ENCODE assay signal across 13 mouse cellular contexts in genomic region chr10:89434509-89435210, GRCm38 (mm10). TPM values are rescaled to one million over a fixed set of nuclear protein-coding genes. Genes with fewer than 3 reads are reported as not detected.
DNase-seq lines count a peak whose midpoint lies in the region; ATAC-seq and TF ChIP-seq lines count a peak whose summit lies in the region.
"Had no signal": no experiment of that assay in that cellular context is flagged by ENCODE, and none has a peak within 500 bp of the region (broad histone marks: within the 10 kb centered on the region; RNA-seq: fewer than 3 reads in every experiment).

No protein-coding gene starts in this region.

- intact Hi-C loops in left cerebral cortex, postnatal 10 days (cut with DNase I), result no loop called here

- H3K27ac ChIP-seq in ES-E14 (ENCODE audit: insufficient read depth, low read depth, low read length, poor library complexity, severe bottlenecking), result no peak overlapping the region
- no peak overlapping the region for H3K27ac ChIP-seq in forebrain, postnatal 0 days (ENCODE audit: low read depth, low read length)
- H3K27ac ChIP-seq in midbrain, embryonic 13.5 days, result no peak overlapping the region
- no peak overlapping the region for H3K27ac ChIP-seq in cerebellum, adult 2 months (ENCODE audit: insufficient read depth, low read length)
- H3K27ac ChIP-seq: heart, embryonic 13.5 days had no signal

- in situ Hi-C loops in ES-E14 (cut with MboI; ENCODE audit: low sequenced_read_pairs in 2 of 2, unreplicated experiment in 2 of 2), result no loop called here

- no peak for TF ChIP-seq CTCF in forebrain, postnatal 0 days (IDR thresholded peaks at IDR 0.05; ENCODE audit: low read depth)
- no peak for TF ChIP-seq CTCF in cerebellum, adult 2 months (IDR thresholded peaks at IDR 0.05; ENCODE audit: borderline replicate concordance, insufficient read depth, low read depth, low read length)

- no peaks in the 10 kb centered on the region for H3K9me3 ChIP-seq in ES-E14 (ENCODE audit: control insufficient read depth, insufficient read depth, low read depth, low read length)
- H3K9me3 ChIP-seq in forebrain, postnatal 0 days (ENCODE audit: low read length), result no peaks in the 10 kb centered on the region
- H3K9me3 ChIP-seq in midbrain, embryonic 13.5 days, result no peaks in the 10 kb centered on the region
- H3K9me3 ChIP-seq: heart, embryonic 13.5 days had no signal

- H3K27me3 ChIP-seq in forebrain, postnatal 0 days (ENCODE audit: insufficient read depth, low read length), result no peaks in the 10 kb centered on the region
- peaks cover 83% of the 10 kb centered on the region for H3K27me3 ChIP-seq in midbrain, embryonic 13.5 days
- H3K27me3 ChIP-seq in cerebellum, adult 2 months (ENCODE audit: control insufficient read depth, insufficient read depth, low read length), result no peaks in the 10 kb centered on the region
- H3K27me3 ChIP-seq: heart, embryonic 13.5 days; Patski had no signal

- H3K4me1 ChIP-seq in ES-E14 (ENCODE audit: control insufficient read depth in 2 of 2, insufficient read depth in 2 of 2, low read length in 2 of 2, poor library complexity in 1 of 2), result peaks cover 0 to 17% of the 10 kb centered on the region in 2 experiments; a peak in 3 of 4 replicates
- H3K4me1 ChIP-seq in forebrain, postnatal 0 days (ENCODE audit: insufficient read depth), result no peaks in the 10 kb centered on the region; the same call in 1 of the 2 replicates
- H3K4me1 ChIP-seq in midbrain, embryonic 13.5 days (replicated peaks), result peaks cover 22% of the 10 kb centered on the region
- no peaks in the 10 kb centered on the region for H3K4me1 ChIP-seq in cerebellum, adult 2 months (ENCODE audit: control insufficient read depth, insufficient read depth, low read length)

- H3K9ac ChIP-seq in ES-E14 (ENCODE audit: insufficient read depth, low read depth, low read length, poor library complexity, severe bottlenecking), result peak overlapping the region; percentile 36; the same call in 1 of the 2 replicates
- no peak overlapping the region for H3K9ac ChIP-seq in forebrain, postnatal 0 days
- H3K9ac ChIP-seq in midbrain, embryonic 13.5 days (replicated peaks), result peak overlapping the region; percentile 48; the same call in 1 of the 2 replicates
- H3K9ac ChIP-seq: heart, embryonic 13.5 days had no signal

- ATAC-seq in forebrain, postnatal 0 days, result peak; percentile 74
- peak; percentile 57 for ATAC-seq in midbrain, embryonic 13.5 days
- ATAC-seq: Patski had no signal

- TF ChIP-seq POLR2A in cerebellum, adult 2 months (IDR thresholded peaks at IDR 0.05; ENCODE audit: borderline replicate concordance, insufficient read depth, low read length), result no peak

- H3K4me3 ChIP-seq in ES-E14 (ENCODE audit: insufficient read depth in 1 of 2, low read depth in 1 of 2, low read length in 2 of 2, poor library complexity in 1 of 2, severe bottlenecking in 1 of 2), result no peak overlapping the region
- H3K4me3 ChIP-seq in forebrain, postnatal 0 days (ENCODE audit: low read depth, low read length), result no peak overlapping the region
- peak overlapping the region; percentile 18 for H3K4me3 ChIP-seq in midbrain, embryonic 13.5 days (replicated peaks)
- H3K4me3 ChIP-seq in cerebellum, adult 2 months (replicated peaks; ENCODE audit: insufficient read depth, low read depth, low read length), result no peak overlapping the region
- H3K4me3 ChIP-seq: heart, embryonic 13.5 days had no signal

- DNase-seq in ES-E14 (ENCODE audit: low read depth, low spot score), result no peak
- peak; percentile 65 for DNase-seq in embryo, embryonic 11 days
- peak; percentile 45 for DNase-seq in forebrain, postnatal 0 days
- no peak for DNase-seq in cerebellum, adult 2 months
- no peak for DNase-seq in cerebellum, postnatal 10 days
- DNase-seq in left cerebral cortex, postnatal 10 days (ENCODE audit: extremely low spot score in 1 of 2, low spot score in 2 of 2), result no peak
- no peak for DNase-seq in urinary bladder, adult 2 months (ENCODE audit: low spot score)
- DNase-seq: cerebellum, postnatal 36 days; lung, adult 18-20 months; thymus, adult 2 months had no signal

- WGBS in forebrain, postnatal 0 days, result 15% methylated on average over 17 of the region's 17 CpGs
- 6% methylated on average over 17 of the region's 17 CpGs for WGBS in midbrain, embryonic 13.5 days
- 73% methylated on average over 17 of the region's 17 CpGs for WGBS in cerebellum, adult 2 months

- H3K4me2 ChIP-seq in forebrain, postnatal 0 days (ENCODE audit: low read depth), result peak overlapping the region; percentile 23; the same call in 1 of the 2 replicates
- H3K4me2 ChIP-seq in midbrain, embryonic 13.5 days (replicated peaks), result peak overlapping the region; percentile 43
- H3K4me2 ChIP-seq: heart, embryonic 13.5 days had no signal

- peaks cover 12% of the 10 kb centered on the region; the same call in 1 of the 2 replicates for H3K36me3 ChIP-seq in ES-E14 (ENCODE audit: control insufficient read depth, insufficient read depth, low read length, poor library complexity, severe bottlenecking)
- no peaks in the 10 kb centered on the region for H3K36me3 ChIP-seq in forebrain, postnatal 0 days (ENCODE audit: insufficient read depth)
- no peaks in the 10 kb centered on the region for H3K36me3 ChIP-seq in midbrain, embryonic 13.5 days

TF ChIP-seq in ES-E14, 5 proteins besides CTCF, POLR2A, EP300 and RAD21:
- TF ChIP-seq MAFK (IDR thresholded peaks at IDR 0.05; ENCODE audit: insufficient read depth, low read depth, low read length) (no peak), ZC3H11A (IDR thresholded peaks at IDR 0.05; ENCODE audit: borderline replicate concordance, low read depth, low read length) (no peak), ZNF384 (IDR thresholded peaks at IDR 0.05; ENCODE audit: low read depth, low read length) (peak; percentile 92)

RNA-seq across cellular contexts. Expression of gene Gas2l3, which starts 9.1 kb away (rescaled TPM):
- total RNA-seq in ES-E14 (2012; rRNA removed), result 24.3 and 25.5 TPM in 2 replicates
- total RNA-seq in forebrain, postnatal 0 days (2014; rRNA removed), result 3.8 and 6.2 TPM in 2 replicates
- 2.2 and 3.0 TPM in 2 replicates for polyA plus RNA-seq in forebrain, postnatal 0 days (2015; fragmentation: Nextera tagmentation; extraction: Ambion mirVana)
- polyA plus RNA-seq in midbrain, embryonic 13.5 days (2015; fragmentation: Nextera tagmentation; extraction: Ambion mirVana), result 6.8 and 7.3 TPM in 2 replicates
- polyA plus RNA-seq in cerebellum, adult 2 months (2012; rRNA removed), result 1.5 and 1.9 TPM in 2 replicates
- total RNA-seq in left cerebral cortex, postnatal 10 days (2021), result 1 to 10 TPM; 3.4 to 5.0 TPM
- 3.5 and 3.6 TPM in 2 replicates for polyA plus RNA-seq in urinary bladder, adult 2 months (2012; rRNA removed)

Comparison
In these comparisons a context has a peak if more than half of its experiments do, and no peak if none do; other contexts are left out.
1. DNase-seq: peak in embryo, embryonic 11 days (single experiment) and forebrain, postnatal 0 days (single experiment); none in ES-E14 (single experiment), cerebellum, adult 2 months (0 of 2), cerebellum, postnatal 10 days (0 of 2), left cerebral cortex, postnatal 10 days (0 of 2) and urinary bladder, adult 2 months (single experiment).